Mouse (Mus musculus) lung, embryonic 16.5 days (tissue): ENCODE results near the gene Amacr. TPM values are rescaled to one million over a fixed set of nuclear protein-coding genes. Genes with fewer than 3 reads are reported as not detected.
A peak's percentile ranks its signal among the peaks of the same experiment; 100 is the strongest.

Experiments used
- ATAC-seq: fragments of 200-750 bp; cut with Nextera tagmentation; 2 replicates; pipeline ENCODE4 v1.8.0; 2017; ENCODE audit warnings: low read depth, mild to moderate bottlenecking, moderate library complexity
- H3K27ac ChIP-seq: fragments of 300-500 bp; sonication (generic); 2 replicates; pipeline ENCODE4 v1.5.1; 2014; ENCODE audit warnings: mild to moderate bottlenecking, control low read depth, low read length
- H3K27me3 ChIP-seq: fragments of 300-500 bp; sonication (generic); 2 replicates; pipeline ENCODE4 v1.6.1; 2014; ENCODE audit warnings: low read depth, low read length, mixed read lengths; ENCODE audit not compliant: control insufficient read depth, insufficient read depth
- H3K36me3 ChIP-seq: fragments of 300-500 bp; sonication (generic); 2 replicates; pipeline ENCODE4 v1.6.1; 2014; ENCODE audit warnings: low read length; ENCODE audit not compliant: control insufficient read depth, insufficient read depth
- H3K4me1 ChIP-seq: fragments of 300-500 bp; sonication (generic); replicated peaks from 2 replicates; pipeline ENCODE4 v1.6.1; 2014; ENCODE audit warnings: low read length, mixed read lengths; ENCODE audit not compliant: control insufficient read depth, insufficient read depth
- H3K4me2 ChIP-seq: fragments of 300-500 bp; sonication (generic); 2 replicates; pipeline ENCODE4 v1.6.1; 2014; ENCODE audit warnings: low read depth, low read length, control low read depth
- H3K4me3 ChIP-seq: fragments of 300-500 bp; sonication (generic); 2 replicates; pipeline ENCODE4 v1.5.1; 2014; ENCODE audit warnings: mild to moderate bottlenecking, low read length, control low read depth
- H3K9ac ChIP-seq: fragments of 300-500 bp; sonication (generic); 2 replicates; pipeline ENCODE4 v1.6.1; 2014; ENCODE audit warnings: low read length, control low read depth
- H3K9me3 ChIP-seq: fragments of 300-500 bp; sonication (generic); 2 replicates; pipeline ENCODE4 v1.6.1; 2016; ENCODE audit warnings: low read length; ENCODE audit not compliant: control insufficient read depth
- WGBS: fragments of 180-500 bp; shearing (Covaris S2); extraction: QIAGEN DNeasy Blood & Tissue Kit; methylation state at CpG from one replicate; pipeline ENCODE4 v1.1.7; 2014; 5-methylcytosine and 5-hydroxymethylcytosine counted together
- polyA plus RNA-seq: library from polyadenylated mRNA; unstranded; fragments of >200 nt; fragmentation: Nextera tagmentation; extraction: Ambion mirVana; gene quantifications from 2 replicates; pipeline ENCODE4 v1.2.1, GENCODE M21; 2015

The Amacr gene
- polyA plus RNA-seq, 1 experiment from 2014 or later = 14.4 TPM

GRCm38 (mm10) chr15:11004646-11005045, 23.1 kb downstream of the Amacr start:
- Histone ChIP-seq H3K27ac (no peak overlapping the region), H3K4me2 (no peak overlapping the region), H3K9ac (no peak overlapping the region), H3K27me3 (no peaks in the 10 kb centered on the region), H3K9me3 (no peaks in the 10 kb centered on the region), H3K4me3 (no peak overlapping the region), H3K36me3 (no peaks in the 10 kb centered on the region), H3K4me1 (no peaks in the 10 kb centered on the region)
- ATAC-seq = no peak
- 48% methylated on average over 6 of the region's 6 CpGs for WGBS

- Histone ChIP-seq H3K4me1 (no peaks in the 10 kb centered on the region), H3K4me3 (no peak overlapping the region), H3K27me3 (no peaks in the 10 kb centered on the region), H3K27ac (no peak overlapping the region), H3K4me2 (no peak overlapping the region), H3K9me3 (no peaks in the 10 kb centered on the region), H3K36me3 (no peaks in the 10 kb centered on the region), H3K9ac (no peak overlapping the region)
- no peak for ATAC-seq
- 23% methylated on average over 5 of the region's 5 CpGs for WGBS
These were observed 27.2 kb downstream of the Amacr start for GRCm38 (mm10) chr15:11008756-11009155.

- 70% methylated on average over 11 of the region's 11 CpGs for WGBS
- no peaks in the 10 kb centered on the region for H3K9me3 ChIP-seq
- H3K4me1 ChIP-seq = no peaks in the 10 kb centered on the region
- H3K9ac ChIP-seq = no peak overlapping the region
- H3K36me3 ChIP-seq = no peaks in the 10 kb centered on the region
- ATAC-seq = no peak
- no peak overlapping the region for H3K4me3 ChIP-seq
- H3K27me3 ChIP-seq = no peaks in the 10 kb centered on the region
- no peak overlapping the region for H3K4me2 ChIP-seq
- H3K27ac ChIP-seq = no peak overlapping the region
These were observed 29.5 kb downstream of the Amacr start for GRCm38 (mm10) chr15:11010976-11011548.

- Histone ChIP-seq H3K36me3 (no peaks in the 10 kb centered on the region), H3K9me3 (no peaks in the 10 kb centered on the region), H3K4me1 (no peaks in the 10 kb centered on the region), H3K4me3 (no peak overlapping the region), H3K4me2 (no peak overlapping the region), H3K9ac (no peak overlapping the region), H3K27me3 (no peaks in the 10 kb centered on the region), H3K27ac (no peak overlapping the region)
- WGBS = 50% methylated on average over 2 of the region's 2 CpGs
- ATAC-seq = no peak
These were observed 33.4 kb downstream of the Amacr start for GRCm38 (mm10) chr15:11014931-11015330.

GRCm38 (mm10) chr15:11026801-11027561, 45.4 kb downstream of the Amacr start:
- WGBS = 39% methylated on average over 4 of the region's 4 CpGs
- H3K4me3 ChIP-seq = no peak overlapping the region
- ATAC-seq = no peak
- no peak overlapping the region for H3K27ac ChIP-seq
- H3K27me3 ChIP-seq = no peaks in the 10 kb centered on the region
- no peaks in the 10 kb centered on the region for H3K4me1 ChIP-seq
- no peak overlapping the region for H3K4me2 ChIP-seq
- H3K9me3 ChIP-seq = no peaks in the 10 kb centered on the region
- no peaks in the 10 kb centered on the region for H3K36me3 ChIP-seq
- no peak overlapping the region for H3K9ac ChIP-seq

- no peak overlapping the region for H3K4me3 ChIP-seq
- H3K36me3 ChIP-seq = no peaks in the 10 kb centered on the region
- H3K9me3 ChIP-seq = no peaks in the 10 kb centered on the region
- no peaks in the 10 kb centered on the region for H3K4me1 ChIP-seq
- H3K27me3 ChIP-seq = peaks cover 12% of the 10 kb centered on the region
- WGBS = 66% methylated on average over 3 of the region's 3 CpGs
- H3K4me2 ChIP-seq = no peak overlapping the region
- H3K27ac ChIP-seq = no peak overlapping the region
- ATAC-seq = no peak
- no peak overlapping the region for H3K9ac ChIP-seq
These were observed 48.6 kb downstream of the Amacr start for GRCm38 (mm10) chr15:11030188-11030587.

- Histone ChIP-seq H3K9me3 (no peaks in the 10 kb centered on the region), H3K9ac (no peak overlapping the region), H3K27ac (no peak overlapping the region), H3K4me2 (peak overlapping the region; percentile 66), H3K27me3 (peaks cover 44% of the 10 kb centered on the region), H3K4me3 (peak overlapping the region; percentile 48), H3K4me1 (peaks cover 13% of the 10 kb centered on the region), H3K36me3 (no peaks in the 10 kb centered on the region)
- WGBS = 7% methylated on average over 34 of the region's 34 CpGs
- no peak for ATAC-seq
These were observed 54.5 kb downstream of the Amacr start for GRCm38 (mm10) chr15:11035947-11036474.

GRCm38 (mm10) chr15:11036535-11037375, 55.2 kb downstream of the Amacr start:
- no peaks in the 10 kb centered on the region for H3K36me3 ChIP-seq
- H3K9ac ChIP-seq = no peak overlapping the region
- no peak for ATAC-seq
- H3K9me3 ChIP-seq = no peaks in the 10 kb centered on the region
- peaks cover 13% of the 10 kb centered on the region for H3K4me1 ChIP-seq
- H3K4me3 ChIP-seq = peak overlapping the region; percentile 48
- no peak overlapping the region for H3K27ac ChIP-seq
- H3K27me3 ChIP-seq = peaks cover 44% of the 10 kb centered on the region
- peak overlapping the region; percentile 66 for H3K4me2 ChIP-seq
- WGBS = 2% methylated on average over 46 of the region's 49 CpGs

GRCm38 (mm10) chr15:11037376-11037695, 55.8 kb downstream of the Amacr start:
- WGBS = 7% methylated on average over 8 of the region's 8 CpGs
- Histone ChIP-seq H3K9me3 (no peaks in the 10 kb centered on the region), H3K4me2 (peak overlapping the region; percentile 66), H3K36me3 (no peaks in the 10 kb centered on the region), H3K27ac (no peak overlapping the region), H3K4me1 (peaks cover 13% of the 10 kb centered on the region), H3K27me3 (peaks cover 44% of the 10 kb centered on the region), H3K9ac (no peak overlapping the region), H3K4me3 (peak overlapping the region; percentile 48)
- ATAC-seq = no peak
